Mouse (Mus musculus) cerebellum, adult (tissue): ENCODE results near the gene Card9.

ENCODE experiments used
- ATAC-seq: cut with Nextera tagmentation; 2 replicates; pipeline ENCODE4 v1.9.2; 2017; ENCODE audit warnings: mild to moderate bottlenecking, moderate library complexity, mixed read lengths; ENCODE audit not compliant: insufficient number of reproducible peaks, low FRiP score, low TSS enrichment

The Card9 gene

DNA sequence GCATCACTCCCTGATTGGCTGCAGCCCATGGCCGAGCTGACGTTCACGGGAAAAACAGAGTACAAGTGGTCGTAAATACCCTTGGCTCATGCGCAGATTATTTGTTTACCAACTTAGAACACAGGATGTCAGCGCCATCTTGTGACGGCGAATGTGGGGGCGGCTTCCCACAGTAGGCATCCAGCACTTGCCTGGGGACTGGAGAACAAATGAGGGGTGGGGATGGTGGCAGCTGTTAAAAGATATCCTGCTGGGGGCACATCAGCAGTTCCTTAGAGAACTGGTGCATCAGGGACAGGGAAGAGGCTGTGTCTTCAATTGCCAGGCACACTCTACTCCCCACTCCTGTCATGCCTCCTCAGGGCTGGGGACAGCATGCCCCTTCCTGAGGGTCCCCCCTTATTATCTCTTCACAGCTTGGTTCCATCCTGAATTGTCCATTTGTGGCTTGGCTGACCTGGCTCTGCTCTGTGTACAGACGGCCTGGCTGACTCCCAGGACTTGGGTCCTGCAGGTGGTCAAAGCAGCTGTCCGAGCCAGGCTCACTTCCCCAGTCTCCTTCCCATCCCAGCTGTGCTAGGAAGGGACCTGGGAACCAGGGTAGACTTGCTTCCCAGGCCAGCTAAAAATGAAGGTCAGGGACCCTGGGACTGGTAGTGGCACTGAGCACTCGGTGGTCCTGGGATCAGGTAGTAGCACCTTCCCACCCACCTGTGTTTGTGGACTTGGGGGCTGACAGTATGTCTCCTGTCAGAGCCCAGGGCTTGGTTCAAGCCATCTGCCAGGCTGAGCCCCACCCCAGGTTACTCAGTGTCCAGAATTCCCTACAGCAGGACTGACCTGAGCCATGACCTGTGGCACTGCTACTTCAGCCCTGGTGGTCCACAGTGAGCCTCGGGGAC, 22.2 kb downstream of the Card9 start:
- peak; percentile 42; the same call in 1 of the 2 replicates for ATAC-seq

DNA sequence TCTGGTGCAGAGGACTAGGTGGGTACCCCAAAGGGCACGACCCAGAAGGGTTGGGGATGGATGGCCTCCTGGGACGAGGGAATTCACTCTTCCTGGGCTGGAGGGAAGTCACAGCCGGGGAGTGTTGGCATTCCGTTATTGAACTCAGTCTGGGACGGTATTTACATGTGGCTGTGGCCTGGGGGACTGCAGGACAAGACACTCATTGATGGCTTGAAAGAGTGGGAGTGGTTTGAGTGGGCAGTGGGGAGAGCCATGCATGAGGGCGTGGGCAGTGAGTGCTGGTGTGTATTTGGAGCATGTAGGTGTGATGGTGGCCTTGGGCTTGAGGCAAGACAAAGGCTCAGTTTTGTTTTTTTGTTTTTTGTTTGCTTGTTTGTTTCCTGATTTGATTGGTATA, 30.0 kb downstream of the Card9 start:
- no peak for ATAC-seq

DNA sequence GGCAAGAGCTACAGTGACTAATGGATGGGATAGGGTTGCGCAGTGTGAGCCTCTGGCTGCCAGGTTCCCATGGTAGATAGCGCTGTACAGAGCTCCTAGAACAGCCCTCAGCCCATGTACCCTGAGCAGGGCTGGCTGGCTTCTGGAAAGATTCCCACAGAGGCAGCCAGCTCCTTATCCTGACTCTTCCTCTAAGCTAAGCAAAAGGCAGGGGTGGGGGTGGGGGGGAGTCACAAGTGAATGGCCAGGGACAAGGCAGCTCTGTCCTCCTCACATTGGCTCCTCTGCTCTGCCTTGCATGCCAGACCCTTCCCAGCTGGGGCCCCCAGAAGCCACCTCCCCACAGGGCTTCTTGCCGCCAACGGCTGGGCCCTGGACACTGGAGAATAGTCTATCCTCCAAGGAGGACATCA, 30.7 kb downstream of the Card9 start:
- no peak for ATAC-seq

DNA sequence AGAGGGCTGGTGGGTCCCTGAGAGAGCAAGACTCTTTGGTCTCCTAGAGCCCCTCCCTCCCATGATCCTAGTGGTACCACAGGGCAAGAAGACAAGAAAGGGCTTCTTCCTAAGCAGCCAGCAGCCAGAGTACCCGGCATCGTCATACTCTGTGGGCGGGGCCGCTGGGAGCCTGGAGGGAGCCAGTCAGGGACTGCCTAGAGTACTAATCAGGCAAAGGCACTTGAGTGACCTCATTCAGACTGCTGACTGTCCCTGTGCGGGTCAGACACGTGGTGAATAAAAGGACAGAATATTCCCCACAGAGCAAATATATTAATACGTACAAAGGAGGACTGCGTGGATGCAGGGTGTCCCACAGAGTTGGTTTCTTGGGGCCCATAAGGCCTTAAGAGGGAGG, 31.3 kb downstream of the Card9 start:
- ATAC-seq: 0 out of 2 replicates have a peak, but pooled peaks have one; percentile 49

DNA sequence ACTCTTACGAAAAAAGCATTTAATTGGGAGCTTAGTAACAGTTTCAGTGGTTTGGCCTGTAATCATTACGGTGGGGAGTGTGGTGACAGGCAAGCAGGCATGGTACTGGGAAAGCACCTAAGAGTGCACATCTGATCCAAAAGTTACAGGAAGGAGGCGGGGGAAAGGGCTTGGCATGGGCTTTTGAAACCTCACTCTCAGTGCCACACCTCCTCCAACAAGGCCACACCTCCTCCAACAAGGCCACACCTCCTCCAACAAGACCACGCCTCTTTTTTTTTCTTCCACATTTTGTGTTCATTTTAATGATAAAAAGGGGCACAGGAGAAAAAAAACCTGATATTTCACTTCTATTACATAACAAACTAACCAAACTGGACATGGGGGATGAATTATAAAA, 32.9 kb downstream of the Card9 start:
- no peak for ATAC-seq

DNA sequence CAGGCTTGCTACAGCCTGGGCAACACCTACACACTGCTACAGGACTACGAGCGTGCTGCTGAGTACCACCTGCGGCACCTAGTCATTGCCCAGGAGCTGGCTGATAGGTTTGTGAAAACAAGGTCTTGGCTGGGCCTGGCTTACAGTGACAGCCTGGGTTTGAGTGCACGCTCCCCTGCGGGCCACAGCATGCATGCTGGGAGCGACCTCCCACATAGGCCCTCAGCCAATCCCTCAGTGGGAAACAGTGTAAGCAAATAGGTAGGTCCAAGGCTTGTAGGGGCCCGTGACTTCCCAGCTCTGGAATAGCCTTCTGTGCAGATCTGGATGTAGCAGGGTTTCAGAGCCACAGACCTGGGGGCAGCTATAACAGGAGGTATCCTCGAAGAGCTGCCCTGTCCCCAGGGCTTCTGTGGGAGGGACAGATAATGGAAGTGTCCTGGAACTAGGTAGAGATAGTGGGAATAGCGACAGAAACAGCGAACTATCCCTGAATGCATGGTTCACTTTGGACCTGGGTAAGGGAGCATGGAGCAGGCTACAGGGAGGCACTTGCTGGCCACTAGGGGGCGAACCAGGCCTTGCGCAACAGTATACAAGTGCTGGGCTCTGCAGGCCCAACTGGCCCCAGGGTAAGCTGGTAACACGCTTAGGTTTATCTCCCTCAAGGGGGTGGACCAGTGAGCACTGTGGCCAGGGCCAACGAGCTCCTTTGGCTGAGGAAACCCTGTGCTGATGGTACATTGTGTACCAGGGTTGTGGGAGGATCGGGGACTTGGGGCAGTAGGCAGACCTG, 35.1 kb downstream of the Card9 start:
- ATAC-seq: peak; percentile 71

DNA sequence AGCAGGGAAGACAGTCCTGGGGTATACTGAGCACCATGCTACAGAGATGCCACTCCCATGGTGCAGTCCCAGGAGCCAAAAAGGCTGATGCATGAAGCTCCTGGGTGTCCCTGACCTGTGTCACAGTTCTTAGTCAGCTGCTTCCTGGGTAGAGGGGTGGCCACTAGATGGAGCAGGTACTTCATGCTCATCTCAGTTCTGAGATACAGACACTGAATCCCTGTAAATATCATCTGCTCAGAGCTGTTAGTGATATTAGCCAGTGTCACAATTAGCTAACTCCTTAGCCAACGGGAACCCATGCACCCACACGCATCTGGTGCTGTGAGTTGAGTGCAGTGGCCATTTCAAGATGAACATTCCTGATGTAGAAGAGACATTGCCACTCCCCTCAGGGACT, 35.8 kb downstream of the Card9 start:
- no peak for ATAC-seq

DNA sequence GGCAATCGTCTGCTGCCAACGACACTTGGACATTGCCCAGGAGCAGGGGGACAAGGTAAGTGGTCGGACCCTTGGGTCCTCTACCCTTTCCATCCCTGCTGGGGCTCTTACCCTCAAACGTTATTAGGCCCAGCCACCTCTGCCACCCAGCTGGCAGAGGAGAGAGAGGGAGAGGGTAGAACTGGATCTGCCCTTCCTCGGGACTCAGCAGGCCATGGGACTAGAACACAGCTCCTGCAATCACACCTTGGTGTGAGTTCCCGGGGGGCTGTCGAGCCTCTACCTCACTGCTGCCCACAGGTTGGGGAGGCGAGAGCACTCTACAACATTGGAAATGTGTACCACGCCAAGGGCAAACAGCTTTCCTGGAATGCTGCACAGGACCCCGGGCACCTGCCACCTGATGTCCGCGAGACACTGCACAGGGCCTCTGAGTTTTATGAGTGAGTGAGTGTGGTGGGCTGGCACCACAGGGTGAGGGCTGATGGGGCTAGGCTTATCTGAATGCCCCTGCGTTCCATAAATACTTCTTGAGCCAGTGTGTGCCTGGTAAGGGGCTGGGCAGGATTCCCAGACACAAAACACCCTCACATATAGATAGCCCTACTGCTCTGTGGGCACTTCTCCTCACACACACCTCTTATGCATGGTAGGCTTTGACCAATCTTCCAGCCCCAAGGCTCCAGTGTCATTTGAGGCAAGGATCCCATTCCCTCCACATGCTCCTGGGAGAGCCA, 37.0 kb downstream of the Card9 start:
- ATAC-seq: no peak

DNA sequence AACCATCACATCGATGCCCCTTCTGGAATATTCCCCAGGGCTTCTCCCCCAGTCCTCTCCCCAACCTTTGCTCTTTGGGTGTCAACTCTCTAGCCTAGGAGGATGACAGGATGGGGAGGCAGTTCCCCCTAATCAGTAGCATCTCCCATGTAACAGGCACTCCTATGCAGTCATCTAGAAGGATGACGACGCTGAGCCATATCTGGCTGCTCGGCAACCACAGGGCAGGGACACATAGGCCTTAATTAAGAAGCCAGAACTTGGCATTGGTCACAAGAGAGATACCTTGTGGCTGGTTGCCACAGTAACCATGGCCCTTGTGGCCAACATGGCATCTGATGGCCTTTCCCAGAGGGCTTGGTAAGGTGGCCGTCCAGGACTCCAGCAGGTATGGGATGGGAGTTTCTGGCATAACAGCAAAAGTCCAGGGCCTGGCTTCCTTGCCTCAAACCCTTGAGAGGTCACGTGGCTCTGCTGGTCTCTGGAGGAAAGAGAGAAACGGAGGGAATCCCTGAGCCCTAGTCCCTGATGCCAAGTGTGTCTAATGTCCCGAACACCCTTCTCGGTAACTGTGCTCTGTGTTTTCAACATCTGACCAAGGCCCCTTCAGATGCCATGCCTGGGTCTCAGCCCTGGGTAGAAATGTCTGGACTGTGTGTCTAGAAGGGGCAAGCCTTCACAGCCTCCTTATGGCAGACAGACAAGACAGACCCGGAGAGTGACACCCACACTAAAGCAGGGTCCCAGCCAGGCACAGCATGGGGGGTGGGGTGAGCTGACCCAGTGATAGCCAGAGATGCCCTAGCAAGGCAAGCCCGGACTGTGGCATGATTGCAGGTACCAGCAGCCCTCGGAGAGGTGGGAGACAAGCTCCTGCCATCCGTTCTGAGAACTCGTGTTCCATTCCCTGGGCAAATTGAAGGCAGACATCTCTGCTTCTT, 40.2 kb downstream of the Card9 start:
- no peak for ATAC-seq

DNA sequence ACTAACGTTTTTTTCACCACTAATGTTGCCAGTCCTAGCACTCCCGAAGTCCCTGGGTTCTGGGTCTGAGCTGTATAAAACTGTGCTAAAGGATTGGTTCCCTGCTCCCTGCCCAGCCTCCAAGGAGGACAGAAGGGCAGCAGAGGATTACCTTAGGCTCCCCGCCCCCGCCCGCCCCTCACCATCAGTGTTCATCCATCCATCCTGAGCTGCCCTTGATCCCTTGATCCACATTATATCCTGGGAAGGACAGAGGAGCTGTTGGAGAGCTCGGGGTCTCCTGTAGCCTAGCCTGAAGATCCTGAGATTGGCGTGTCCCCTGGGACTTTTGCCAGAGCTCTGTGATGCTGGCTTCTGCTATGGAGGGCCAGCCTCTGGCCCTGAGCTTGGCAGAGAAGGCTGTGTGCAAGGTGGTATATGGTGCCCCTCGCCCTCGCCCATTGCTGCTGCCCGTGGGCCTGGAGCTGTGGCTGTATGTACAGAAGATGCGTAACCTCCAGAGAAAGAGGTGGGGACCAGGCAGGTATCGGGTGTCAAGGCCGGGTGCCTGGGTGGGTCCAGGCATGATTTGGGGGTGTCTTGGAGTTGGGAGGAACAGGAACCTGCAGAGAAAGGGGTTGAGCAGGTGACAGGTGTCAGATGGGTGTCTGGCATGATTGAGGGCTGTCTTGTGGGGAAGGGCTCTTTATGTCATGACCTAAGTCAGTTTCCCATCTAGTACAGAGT, 41.0 kb downstream of the Card9 start:
- no peak for ATAC-seq

DNA sequence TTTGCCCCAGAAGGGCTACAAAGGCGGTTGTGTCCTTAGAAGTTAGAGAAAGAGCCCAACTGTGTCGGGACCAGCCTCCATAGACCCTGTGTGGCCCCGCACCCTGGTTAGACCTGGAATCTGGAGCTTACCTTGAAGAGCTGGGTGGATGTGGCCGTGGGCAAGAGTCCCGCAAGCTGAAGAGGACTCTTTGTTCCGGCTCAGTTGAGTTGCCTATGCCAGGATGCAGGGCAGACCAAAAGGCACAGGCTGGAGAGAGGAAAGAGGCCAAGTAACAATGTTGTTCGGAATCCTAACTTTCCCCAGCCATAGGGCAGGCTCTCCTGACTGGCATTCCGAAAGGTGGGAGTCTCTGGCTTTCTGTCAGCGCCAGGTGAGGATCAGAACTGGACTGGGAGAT, 41.6 kb downstream of the Card9 start:
- ATAC-seq: no peak

DNA sequence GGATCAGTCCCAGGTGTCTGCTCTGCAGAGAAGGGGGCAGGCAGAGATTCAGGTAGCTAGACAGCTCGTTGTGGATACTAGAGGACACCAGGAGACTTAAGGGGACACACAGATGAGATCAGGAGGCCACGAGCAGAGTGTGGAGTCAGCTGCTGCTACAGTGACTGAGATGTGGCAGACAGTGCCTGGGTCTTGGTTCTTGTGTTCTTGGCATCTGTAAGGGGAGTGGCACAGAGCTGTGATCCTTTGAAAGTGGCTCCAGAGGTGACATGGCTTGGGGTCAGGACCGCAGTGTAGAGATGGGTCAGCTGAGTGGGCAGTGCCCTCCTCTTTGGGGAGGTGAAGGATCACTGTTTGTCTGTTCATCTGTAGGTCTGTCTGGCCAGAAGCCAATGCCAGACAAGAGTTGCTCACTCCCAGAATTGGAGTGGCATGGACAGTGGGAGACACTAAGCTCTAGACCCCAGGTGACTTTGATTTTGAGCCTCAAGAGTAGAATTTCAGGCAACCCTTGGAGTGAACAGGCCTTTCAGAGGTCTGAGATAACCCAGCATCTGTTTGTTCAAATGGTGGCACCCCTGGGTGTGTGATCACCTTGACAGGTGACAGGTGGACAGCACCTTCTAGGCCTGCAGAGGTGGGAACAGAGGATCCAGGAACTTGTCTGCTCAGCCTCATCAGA, 42.6 kb downstream of the Card9 start:
- ATAC-seq: no peak

DNA sequence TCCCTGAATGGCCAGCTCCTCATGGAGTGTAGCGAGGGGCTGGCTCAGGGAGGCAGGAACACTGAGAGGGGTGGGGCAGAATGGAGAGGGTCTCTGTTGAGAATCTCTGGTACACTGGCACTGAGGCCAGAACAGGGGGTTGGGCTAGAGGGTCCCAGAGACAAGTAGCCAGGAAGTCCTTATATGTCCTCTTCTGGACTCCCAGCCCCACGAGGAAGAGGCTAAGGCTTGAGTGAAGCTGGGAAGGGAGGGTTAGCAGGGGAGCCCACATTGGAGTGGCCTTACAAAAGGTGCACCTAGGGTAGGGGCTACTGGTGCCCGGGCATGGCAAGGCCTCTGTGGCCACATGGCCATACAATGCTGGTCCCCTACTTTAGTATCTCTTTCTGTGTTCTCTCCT, 43.3 kb downstream of the Card9 start:
- ATAC-seq: no peak

DNA sequence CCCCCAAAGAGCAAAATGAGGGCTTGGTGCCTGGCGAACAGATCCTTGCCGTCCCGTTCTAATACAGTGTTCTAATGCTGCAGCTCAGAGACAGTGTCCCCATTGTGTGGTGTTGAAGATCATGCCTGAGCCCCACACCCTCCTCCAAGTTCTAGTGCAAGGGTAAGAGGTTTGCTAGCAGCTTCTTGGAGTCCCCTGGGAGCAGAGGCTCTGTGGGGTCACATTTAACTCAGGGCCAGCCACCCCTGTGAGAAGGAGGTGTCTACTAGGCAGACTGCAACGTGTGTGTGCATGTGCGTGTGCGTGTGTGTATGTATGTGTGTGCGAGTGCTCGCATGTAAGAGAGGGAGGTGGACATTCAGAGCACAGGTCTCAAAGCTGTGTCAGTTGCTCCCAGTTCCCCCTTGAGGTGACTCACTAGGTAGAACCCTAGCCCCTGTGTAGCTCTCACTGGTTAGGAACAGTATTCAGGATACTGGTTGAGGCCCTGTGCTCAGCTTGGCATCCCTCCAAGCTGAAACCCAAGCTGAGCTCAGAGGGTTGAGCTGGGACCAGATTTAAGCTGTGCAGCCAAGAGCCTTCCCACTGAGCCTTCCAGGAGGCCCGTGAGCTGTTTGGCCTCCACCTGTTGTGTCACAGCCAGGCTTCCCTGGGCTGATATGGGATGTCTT, 44.0 kb downstream of the Card9 start:
- no peak for ATAC-seq

DNA sequence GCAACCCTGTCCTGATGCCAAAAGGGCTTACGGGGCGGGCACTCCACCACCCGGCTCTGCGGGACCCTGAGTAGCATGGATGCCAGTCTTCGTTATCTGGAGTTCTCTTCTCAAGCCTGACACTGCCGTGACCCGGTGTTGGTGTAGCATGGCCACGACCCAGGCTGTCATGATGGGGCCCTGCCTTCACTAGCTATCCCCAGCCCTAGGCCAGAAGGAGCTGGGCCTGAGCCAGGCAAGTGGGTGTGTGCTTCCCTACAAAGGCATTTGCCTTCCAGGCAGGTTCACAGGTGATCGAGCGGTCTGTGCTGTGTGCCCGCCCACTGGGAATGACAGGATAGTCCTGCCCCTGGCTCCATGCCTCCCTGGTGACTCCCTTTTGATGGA, 44.8 kb downstream of the Card9 start:
- peak; percentile 31; the same call in 1 of the 2 replicates for ATAC-seq

DNA sequence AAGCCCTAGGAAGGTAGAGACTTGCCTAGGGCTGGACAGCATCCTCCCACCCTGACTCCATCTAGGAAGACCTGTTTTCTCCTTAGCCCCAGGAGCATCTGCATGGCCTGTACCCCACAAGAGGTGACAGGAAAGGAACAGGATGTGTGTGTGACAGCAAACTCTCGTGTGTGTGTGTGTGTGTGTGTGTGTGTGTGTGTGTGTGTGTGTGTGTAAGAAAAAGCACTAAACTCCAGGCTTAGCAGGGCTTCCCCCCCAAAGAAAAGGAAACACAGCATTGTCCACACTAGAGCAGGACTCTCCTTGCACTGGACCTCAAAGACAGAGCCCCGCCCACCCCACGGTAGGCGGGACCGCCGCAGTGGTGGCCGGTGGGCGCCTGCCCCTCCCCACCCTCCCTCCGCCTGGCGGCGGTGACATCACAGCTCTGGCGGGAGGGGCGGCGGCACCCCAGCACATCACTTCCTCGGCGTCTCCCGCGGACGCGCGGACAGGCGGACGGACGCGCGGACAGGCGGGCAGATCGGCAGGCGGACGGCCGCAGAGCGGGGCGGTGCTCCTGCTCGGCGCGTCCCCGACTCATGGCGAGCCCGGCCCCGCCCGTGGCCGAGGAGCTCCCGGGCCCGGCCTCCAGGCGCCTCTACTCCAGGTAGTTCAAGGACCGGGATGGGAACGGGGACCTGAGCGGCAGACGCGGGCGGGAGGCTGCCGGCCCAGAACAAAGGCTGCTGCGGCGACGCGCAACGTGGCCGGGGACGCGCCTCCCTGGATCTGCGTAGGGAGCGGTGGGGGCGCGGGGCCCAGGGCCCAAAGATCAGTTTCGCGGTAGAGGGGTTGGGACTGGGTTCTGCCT, 45.4 kb downstream of the Card9 start, which contains the start of gene Gpsm1:
TSS of gene Gpsm1 (plus strand) at position 444 of the 853 bp plus-strand sequence.
- ATAC-seq: peak; percentile 27; the same call in 1 of the 2 replicates
